Comparison of ENCODE assay signal across 8 mouse cellular contexts in the genomic region with DNA sequence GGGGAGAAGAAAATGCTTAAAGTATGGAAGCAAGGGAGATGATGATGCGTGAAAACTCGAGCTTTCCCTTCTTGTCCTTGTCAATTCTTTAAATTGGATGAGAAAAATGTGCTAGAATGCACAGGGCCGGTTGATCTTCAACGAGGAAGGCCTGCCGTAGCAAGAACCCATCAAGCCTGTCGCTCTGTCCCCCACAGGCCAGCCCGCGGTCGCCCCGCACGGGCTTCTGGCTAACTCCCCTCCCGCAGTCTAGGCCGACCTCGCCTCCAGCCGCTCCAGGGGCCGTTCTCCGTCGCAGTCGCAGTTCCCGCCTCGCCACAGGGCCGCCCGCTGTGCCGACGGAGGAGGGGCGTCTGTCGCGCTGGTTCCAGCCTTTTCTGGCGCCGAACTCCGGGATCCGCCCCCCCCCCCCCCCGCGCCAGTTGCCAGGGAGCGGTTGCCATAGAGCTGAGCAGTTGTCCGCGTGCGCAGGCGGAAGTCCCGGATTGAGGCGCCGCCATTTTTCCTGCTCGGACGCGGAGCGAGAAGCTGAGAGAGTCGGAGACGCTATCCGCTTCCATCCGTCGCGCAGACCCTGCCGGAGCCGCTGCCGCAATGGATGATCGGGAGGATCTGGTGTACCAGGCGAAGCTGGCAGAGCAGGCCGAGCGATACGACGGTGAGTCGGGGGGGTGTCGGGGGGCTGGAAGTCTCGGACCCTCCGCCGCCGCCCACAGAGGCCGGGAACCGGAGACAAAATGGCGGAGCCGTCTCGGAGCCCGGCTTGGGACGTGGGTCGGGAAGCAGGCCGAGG. TPM values are rescaled to one million over a fixed set of nuclear protein-coding genes. Genes with fewer than 3 reads are reported as not detected.
DNase-seq lines count a peak whose midpoint lies in the region; ATAC-seq lines count a peak whose summit lies in the region.

Ywhae (plus strand) TSS at position 436 of the 793 bp plus-strand sequence.

- H3K27me3 ChIP-seq in heart, embryonic 13.5 days (replicated peaks), result no peaks in the 10 kb centered on the region
- no peaks in the 10 kb centered on the region for H3K27me3 ChIP-seq in liver, embryonic 12.5 days (replicated peaks)
- H3K27me3 ChIP-seq in stomach, embryonic 16.5 days (ENCODE audit: control insufficient read depth, insufficient read depth, low read length), result no peaks in the 10 kb centered on the region

- peak within 1 kb of the TSS; percentile 98 for H3K27ac ChIP-seq in heart, embryonic 13.5 days (replicated peaks)
- peak within 1 kb of the TSS; percentile 90 for H3K27ac ChIP-seq in liver, embryonic 12.5 days
- H3K27ac ChIP-seq in stomach, embryonic 16.5 days (ENCODE audit: low read length), result peak within 1 kb of the TSS; percentile 94

- H3K4me1 ChIP-seq in heart, embryonic 13.5 days, result peaks cover 48% of the 10 kb centered on the region
- H3K4me1 ChIP-seq in liver, embryonic 12.5 days, result peaks cover 53% of the 10 kb centered on the region
- peaks cover 26% of the 10 kb centered on the region for H3K4me1 ChIP-seq in stomach, embryonic 16.5 days (ENCODE audit: control insufficient read depth, insufficient read depth, low read length)

- peak; percentile 90 for ATAC-seq in erythroid progenitor cell, adult 5-6 weeks (replicated peaks; ENCODE audit: low FRiP score, poor library complexity, severe bottlenecking)
- ATAC-seq in heart, embryonic 13.5 days (ENCODE audit: extremely low read depth, insufficient number of reproducible peaks, low FRiP score, low TSS enrichment), result peak; percentile 88
- ATAC-seq in liver, embryonic 12.5 days, result peak; percentile 93
- ATAC-seq in stomach, embryonic 16.5 days (ENCODE audit: insufficient read depth, low FRiP score), result peak; percentile 97

- 0 out of 2 replicates have a peak, but pooled peaks cover under 1% of the 10 kb centered on the region for H3K36me3 ChIP-seq in heart, embryonic 13.5 days
- H3K36me3 ChIP-seq in liver, embryonic 12.5 days, result peaks cover 16% of the 10 kb centered on the region
- no peaks in the 10 kb centered on the region for H3K36me3 ChIP-seq in stomach, embryonic 16.5 days (ENCODE audit: control insufficient read depth, insufficient read depth, low read length)

- H3K9ac ChIP-seq in heart, embryonic 13.5 days, result peak within 1 kb of the TSS; percentile 100
- peak within 1 kb of the TSS; percentile 87 for H3K9ac ChIP-seq in liver, embryonic 12.5 days
- peak within 1 kb of the TSS; percentile 96 for H3K9ac ChIP-seq in stomach, embryonic 16.5 days (ENCODE audit: low read length)

- peak; percentile 97 for DNase-seq in CD4-positive helper T cell, adult 2 months (ENCODE audit: low read depth, low spot score)
- DNase-seq in brain, embryonic 18.5 days (ENCODE audit: low read depth, low spot score), result peak; percentile 90
- DNase-seq in kidney, postnatal 10 days, result peak; percentile 95
- peak; percentile 83 to 84 for DNase-seq in natural killer cell, adult 2 months (ENCODE audit: low spot score in 2 of 2)

- peak within 1 kb of the TSS; percentile 96 for H3K4me3 ChIP-seq in heart, embryonic 13.5 days
- H3K4me3 ChIP-seq in liver, embryonic 12.5 days, result peak within 1 kb of the TSS; percentile 91
- peak within 1 kb of the TSS; percentile 80 for H3K4me3 ChIP-seq in stomach, embryonic 16.5 days (replicated peaks; ENCODE audit: low read length)

- H3K4me2 ChIP-seq in heart, embryonic 13.5 days, result peak within 1 kb of the TSS; percentile 93
- peak within 1 kb of the TSS; percentile 95 for H3K4me2 ChIP-seq in liver, embryonic 12.5 days
- peak within 1 kb of the TSS; percentile 85 for H3K4me2 ChIP-seq in stomach, embryonic 16.5 days (ENCODE audit: low read depth, low read length)

- H3K9me3 ChIP-seq in heart, embryonic 13.5 days, result no peaks in the 10 kb centered on the region
- no peaks in the 10 kb centered on the region for H3K9me3 ChIP-seq in liver, embryonic 12.5 days (replicated peaks)
- H3K9me3 ChIP-seq in stomach, embryonic 16.5 days (replicated peaks; ENCODE audit: control insufficient read depth, low read length), result no peaks in the 10 kb centered on the region

- under 1% methylated on average over 69 of the region's 76 CpGs for WGBS in heart, embryonic 13.5 days
- under 1% methylated on average over 76 of the region's 76 CpGs for WGBS in liver, embryonic 12.5 days (ENCODE audit: insufficient replicate concordance)
- WGBS in stomach, embryonic 16.5 days, result under 1% methylated on average over 75 of the region's 76 CpGs

RNA-seq across cellular contexts. Expression of gene Ywhae, which starts in this region (rescaled TPM):
- total RNA-seq in erythroid progenitor cell, adult 5-6 weeks (2015; ENCODE audit: low replicate concordance), result 147 and 149 TPM in 2 replicates
- 60.1 and 90.8 TPM in 2 replicates for total RNA-seq in erythroid progenitor cell, adult 5-6 weeks (2017; ENCODE audit: low replicate concordance)
- 681 and 729 TPM in 2 replicates for polyA plus RNA-seq in heart, embryonic 13.5 days (2015; fragmentation: Nextera tagmentation; extraction: Ambion mirVana)
- polyA plus RNA-seq in liver, embryonic 12.5 days (2016; fragmentation: Nextera tagmentation; extraction: Ambion mirVana), result 405 and 415 TPM in 2 replicates
- 684 and 689 TPM in 2 replicates for polyA plus RNA-seq in stomach, embryonic 16.5 days (2015; fragmentation: Nextera tagmentation; extraction: Ambion mirVana)

Comparison
In these comparisons a context has a peak if more than half of its experiments do, and no peak if none do; other contexts are left out.
1. Peak in every context shown above with its lines: DNase-seq, ATAC-seq, H3K4me3 ChIP-seq and H3K27ac ChIP-seq.